Mouse (Mus musculus) hindbrain, embryonic 12.5 days (tissue): ENCODE data around the gene Aen. TPM values are rescaled to one million over a fixed set of nuclear protein-coding genes. Genes with fewer than 3 reads are reported as not detected.
A peak's percentile ranks its signal among the peaks of the same experiment; 100 is the strongest.

Source experiments
- ATAC-seq: fragments of 200-750 bp; cut with Nextera tagmentation; 2 replicates; pipeline ENCODE4 v1.8.0; 2017; ENCODE audit warnings: moderate TSS enrichment; ENCODE audit not compliant: low FRiP score
- H3K27ac ChIP-seq: fragments of 300-500 bp; sonication (generic); 2 replicates; pipeline ENCODE4 v1.5.1; 2016; ENCODE audit warnings: mild to moderate bottlenecking
- H3K27me3 ChIP-seq: fragments of 300-500 bp; sonication (generic); 2 replicates; pipeline ENCODE4 v1.6.1; 2016; ENCODE audit warnings: mild to moderate bottlenecking
- H3K36me3 ChIP-seq: fragments of 300-500 bp; sonication (generic); 2 replicates; pipeline ENCODE4 v1.6.1; 2016; ENCODE audit warnings: mild to moderate bottlenecking
- H3K4me1 ChIP-seq: fragments of 300-500 bp; sonication (generic); 2 replicates; pipeline ENCODE4 v1.6.1; 2016
- H3K4me2 ChIP-seq: fragments of 300-500 bp; sonication (generic); replicated peaks from 2 replicates; pipeline ENCODE4 v1.6.1; 2016; ENCODE audit warnings: mild to moderate bottlenecking
- H3K4me3 ChIP-seq: fragments of 300-500 bp; sonication (generic); 2 replicates; pipeline ENCODE4 v1.5.1; 2016; ENCODE audit warnings: mild to moderate bottlenecking
- H3K9ac ChIP-seq: fragments of 300-500 bp; sonication (generic); 2 replicates; pipeline ENCODE4 v1.6.1; 2016; ENCODE audit warnings: mild to moderate bottlenecking, moderate library complexity
- H3K9me3 ChIP-seq: fragments of 300-500 bp; sonication (generic); replicated peaks from 2 replicates; pipeline ENCODE4 v1.6.1; 2016; ENCODE audit warnings: mild to moderate bottlenecking
- WGBS: fragments of 180-500 bp; shearing (Covaris S2); methylation state at CpG from one replicate; pipeline ENCODE4 v1.1.7; 2016; 5-methylcytosine and 5-hydroxymethylcytosine counted together
- polyA plus RNA-seq: library from polyadenylated mRNA; unstranded; fragments of >200 nt; fragmentation: Nextera tagmentation; extraction: Ambion mirVana; gene quantifications from 2 replicates; pipeline ENCODE4 v1.2.1, GENCODE M21; 2016

The Aen gene
- polyA plus RNA-seq, result 44.3 and 44.6 TPM in 2 replicates

- Histone ChIP-seq H3K4me3 (peak within 1 kb of the TSS; percentile 90), H3K27me3 (peaks cover 3% of the 10 kb centered on the region; the same call in 1 of the 2 replicates), H3K27ac (no peak within 1 kb of the TSS), H3K9ac (peak within 1 kb of the TSS; percentile 72), H3K4me1 (peaks cover 17% of the 10 kb centered on the region), H3K4me2 (peak within 1 kb of the TSS; percentile 92), H3K36me3 (no peaks in the 10 kb centered on the region), H3K9me3 (no peaks in the 10 kb centered on the region)
- peak; percentile 98 for ATAC-seq
- WGBS, result under 1% methylated on average over 50 of the region's 53 CpGs
Measured at GRCm38 (mm10) chr7:78895653-78896333, at the start of gene Aen. Aen (plus strand) TSS chr7:78895854.

GRCm38 (mm10) chr7:78846066-78846716 is 49.5 kb upstream of the Aen start:
- Histone ChIP-seq H3K4me2 (peak overlapping the region; percentile 67), H3K9ac (peak overlapping the region; percentile 85), H3K4me3 (peak overlapping the region; percentile 76), H3K4me1 (peaks cover 11% of the 10 kb centered on the region), H3K36me3 (peaks cover 26% of the 10 kb centered on the region), H3K27ac (peak overlapping the region; percentile 71), H3K9me3 (no peaks in the 10 kb centered on the region), H3K27me3 (no peaks in the 10 kb centered on the region)
- no peak for ATAC-seq
- WGBS, result 39% methylated on average over 12 of the region's 12 CpGs

- peak within 1 kb of the TSS; percentile 71 for H3K27ac ChIP-seq
- under 1% methylated on average over 54 of the region's 54 CpGs for WGBS
- peaks cover 21% of the 10 kb centered on the region for H3K36me3 ChIP-seq
- peak within 1 kb of the TSS; percentile 85 for H3K9ac ChIP-seq
- H3K9me3 ChIP-seq, result no peaks in the 10 kb centered on the region
- H3K4me2 ChIP-seq, result peak within 1 kb of the TSS; percentile 67
- ATAC-seq, result peak; percentile 92
- H3K4me1 ChIP-seq, result peaks cover 11% of the 10 kb centered on the region
- H3K4me3 ChIP-seq, result peak within 1 kb of the TSS; percentile 76
- no peaks in the 10 kb centered on the region for H3K27me3 ChIP-seq
Measured at GRCm38 (mm10) chr7:78846737-78847434, 48.8 kb upstream of the Aen start, which contains the start of gene Det1. Det1 (minus strand) TSS chr7:78847263.

- Histone ChIP-seq H3K4me1 (no peaks in the 10 kb centered on the region), H3K9me3 (no peaks in the 10 kb centered on the region), H3K27me3 (peaks cover 9% of the 10 kb centered on the region; the same call in 1 of the 2 replicates), H3K4me3 (no peak overlapping the region), H3K36me3 (no peaks in the 10 kb centered on the region), H3K27ac (no peak overlapping the region), H3K4me2 (no peak overlapping the region), H3K9ac (no peak overlapping the region)
- 84% methylated on average over 4 of the region's 4 CpGs for WGBS
- no peak for ATAC-seq
Measured at GRCm38 (mm10) chr7:78854051-78854450, 41.6 kb upstream of the Aen start.

- ATAC-seq, result no peak
- WGBS, result 65% methylated on average over 5 of the region's 5 CpGs
- H3K27ac ChIP-seq, result no peak overlapping the region
Measured at GRCm38 (mm10) chr7:78855044-78855655, 40.5 kb upstream of the Aen start.

GRCm38 (mm10) chr7:78863796-78864445 is 31.7 kb upstream of the Aen start:
- Histone ChIP-seq H3K27ac (no peak overlapping the region), H3K27me3 (no peaks in the 10 kb centered on the region; the same call in 1 of the 2 replicates), H3K4me1 (no peaks in the 10 kb centered on the region), H3K4me2 (no peak overlapping the region), H3K36me3 (no peaks in the 10 kb centered on the region), H3K9me3 (no peaks in the 10 kb centered on the region), H3K9ac (no peak overlapping the region), H3K4me3 (no peak overlapping the region)
- 76% methylated on average over 7 of the region's 7 CpGs for WGBS
- ATAC-seq, result no peak

More at GRCm38 (mm10) chr7:78855044-78855655, 40.5 kb upstream of the Aen start:
- Histone ChIP-seq H3K4me2 (no peak overlapping the region), H3K36me3 (no peaks in the 10 kb centered on the region), H3K27me3 (peaks cover 9% of the 10 kb centered on the region; the same call in 1 of the 2 replicates), H3K4me3 (no peak overlapping the region), H3K4me1 (no peaks in the 10 kb centered on the region), H3K9me3 (no peaks in the 10 kb centered on the region), H3K9ac (no peak overlapping the region)

GRCm38 (mm10) chr7:78864446-78864802 is 31.2 kb upstream of the Aen start:
- no peaks in the 10 kb centered on the region; the same call in 1 of the 2 replicates for H3K27me3 ChIP-seq
- H3K4me2 ChIP-seq, result no peak overlapping the region
- 84% methylated on average over 4 of the region's 4 CpGs for WGBS
- no peak overlapping the region for H3K27ac ChIP-seq
- H3K9ac ChIP-seq, result no peak overlapping the region
- no peak overlapping the region for H3K4me3 ChIP-seq
- no peaks in the 10 kb centered on the region for H3K4me1 ChIP-seq
- H3K36me3 ChIP-seq, result no peaks in the 10 kb centered on the region
- no peak for ATAC-seq
- no peaks in the 10 kb centered on the region for H3K9me3 ChIP-seq

GRCm38 (mm10) chr7:78865212-78865949 is 30.3 kb upstream of the Aen start:
- no peak overlapping the region for H3K9ac ChIP-seq
- no peaks in the 10 kb centered on the region for H3K9me3 ChIP-seq
- H3K27ac ChIP-seq, result no peak overlapping the region
- no peaks in the 10 kb centered on the region for H3K36me3 ChIP-seq
- no peaks in the 10 kb centered on the region for H3K4me1 ChIP-seq
- ATAC-seq, result no peak
- H3K4me2 ChIP-seq, result no peak overlapping the region
- no peaks in the 10 kb centered on the region; the same call in 1 of the 2 replicates for H3K27me3 ChIP-seq
- no peak overlapping the region for H3K4me3 ChIP-seq
- WGBS, result 61% methylated on average over 12 of the region's 12 CpGs

- Histone ChIP-seq H3K4me2 (no peak overlapping the region), H3K9ac (no peak overlapping the region), H3K4me1 (no peaks in the 10 kb centered on the region), H3K9me3 (no peaks in the 10 kb centered on the region), H3K27me3 (no peaks in the 10 kb centered on the region), H3K4me3 (no peak overlapping the region), H3K36me3 (no peaks in the 10 kb centered on the region), H3K27ac (no peak overlapping the region)
- ATAC-seq, result no peak
- WGBS, result 73% methylated on average over 5 of the region's 5 CpGs
Measured at GRCm38 (mm10) chr7:78868731-78869130, 26.9 kb upstream of the Aen start.

GRCm38 (mm10) chr7:78872366-78872765 is 23.3 kb upstream of the Aen start:
- no peaks in the 10 kb centered on the region for H3K36me3 ChIP-seq
- ATAC-seq, result no peak
- no peak overlapping the region for H3K27ac ChIP-seq
- no peaks in the 10 kb centered on the region for H3K27me3 ChIP-seq
- no peaks in the 10 kb centered on the region for H3K4me1 ChIP-seq
- H3K4me2 ChIP-seq, result no peak overlapping the region
- no peaks in the 10 kb centered on the region for H3K9me3 ChIP-seq
- 80% methylated on average over 6 of the region's 6 CpGs for WGBS
- no peak overlapping the region for H3K4me3 ChIP-seq
- no peak overlapping the region for H3K9ac ChIP-seq

GRCm38 (mm10) chr7:78872831-78873230 is 22.8 kb upstream of the Aen start:
- Histone ChIP-seq H3K4me3 (no peak overlapping the region), H3K9me3 (no peaks in the 10 kb centered on the region), H3K4me2 (no peak overlapping the region), H3K9ac (no peak overlapping the region), H3K27me3 (no peaks in the 10 kb centered on the region), H3K4me1 (no peaks in the 10 kb centered on the region), H3K27ac (no peak overlapping the region), H3K36me3 (no peaks in the 10 kb centered on the region)
- ATAC-seq, result no peak
- WGBS, result 81% methylated on average over 5 of the region's 5 CpGs
